Mouse (Mus musculus) lung, postnatal 10 days (tissue): ENCODE data around the gene Sptbn1.
A peak's percentile ranks its signal among the peaks of the same experiment; 100 is the strongest.

ENCODE experiments used
- DNase-seq: peaks from one replicate; pipeline ENCODE4 v3.0.0; 2021

Sptbn1 gene

DNA sequence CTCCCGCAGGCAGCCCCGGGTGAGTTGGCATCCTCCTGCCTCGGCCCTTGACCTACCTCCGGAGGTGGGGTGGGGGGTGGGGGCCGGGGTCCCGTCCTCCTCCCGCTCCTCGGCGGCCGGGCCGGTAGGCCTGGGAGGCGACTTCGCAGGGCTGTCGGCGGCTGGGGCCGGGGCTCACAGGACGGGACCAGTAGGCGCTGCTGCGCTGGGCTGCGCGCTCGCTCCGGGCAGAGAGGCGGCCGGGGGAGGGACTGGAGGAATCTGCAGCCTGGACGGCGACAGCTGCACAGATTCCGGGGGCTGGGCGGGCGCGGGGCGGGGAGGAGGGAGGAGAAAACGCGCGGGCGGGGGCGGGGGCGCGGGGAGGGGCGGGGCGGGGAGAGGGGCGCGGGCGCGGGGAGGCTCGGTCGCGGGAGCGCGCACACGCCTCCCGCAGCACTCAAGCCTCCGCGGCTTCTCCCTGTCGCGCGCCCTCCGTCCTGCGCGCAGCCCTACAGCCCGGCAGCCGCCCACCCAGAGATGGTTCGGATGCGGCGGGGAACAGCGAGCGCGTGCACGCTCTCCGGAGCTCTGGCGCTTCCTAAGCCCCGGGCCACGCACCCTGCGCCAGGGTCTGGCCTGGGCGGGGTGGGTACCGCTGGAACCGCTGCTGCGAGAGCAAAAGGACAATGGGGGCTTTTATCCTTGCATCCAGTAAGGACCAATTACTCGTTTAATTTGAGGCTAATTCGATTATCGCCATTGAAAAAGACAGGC is at the start of gene Sptbn1:
TSS of gene Sptbn1 (minus strand) at position 284 of the 756 bp plus-strand sequence.
- peak; percentile 93 for DNase-seq

DNA sequence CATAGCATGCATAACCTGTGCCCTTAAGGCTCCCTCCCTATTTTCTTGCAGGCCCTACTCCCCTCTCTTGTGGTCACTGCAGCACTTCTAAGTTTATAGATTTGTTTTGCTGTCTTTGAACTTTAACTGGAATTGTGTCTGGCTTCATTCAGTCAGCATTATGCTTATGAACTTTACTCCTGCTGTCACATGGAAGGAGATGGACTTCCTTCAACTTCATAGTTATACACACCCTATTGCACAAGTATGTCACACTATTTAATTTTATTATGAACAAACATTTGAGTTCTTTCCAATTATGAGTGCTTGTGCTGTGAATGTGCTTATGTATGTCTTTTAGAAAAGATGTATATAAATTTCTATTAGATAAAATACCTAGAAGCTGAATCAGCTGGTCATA is 26.3 kb upstream of the Sptbn1 start:
- no peak for DNase-seq

DNA sequence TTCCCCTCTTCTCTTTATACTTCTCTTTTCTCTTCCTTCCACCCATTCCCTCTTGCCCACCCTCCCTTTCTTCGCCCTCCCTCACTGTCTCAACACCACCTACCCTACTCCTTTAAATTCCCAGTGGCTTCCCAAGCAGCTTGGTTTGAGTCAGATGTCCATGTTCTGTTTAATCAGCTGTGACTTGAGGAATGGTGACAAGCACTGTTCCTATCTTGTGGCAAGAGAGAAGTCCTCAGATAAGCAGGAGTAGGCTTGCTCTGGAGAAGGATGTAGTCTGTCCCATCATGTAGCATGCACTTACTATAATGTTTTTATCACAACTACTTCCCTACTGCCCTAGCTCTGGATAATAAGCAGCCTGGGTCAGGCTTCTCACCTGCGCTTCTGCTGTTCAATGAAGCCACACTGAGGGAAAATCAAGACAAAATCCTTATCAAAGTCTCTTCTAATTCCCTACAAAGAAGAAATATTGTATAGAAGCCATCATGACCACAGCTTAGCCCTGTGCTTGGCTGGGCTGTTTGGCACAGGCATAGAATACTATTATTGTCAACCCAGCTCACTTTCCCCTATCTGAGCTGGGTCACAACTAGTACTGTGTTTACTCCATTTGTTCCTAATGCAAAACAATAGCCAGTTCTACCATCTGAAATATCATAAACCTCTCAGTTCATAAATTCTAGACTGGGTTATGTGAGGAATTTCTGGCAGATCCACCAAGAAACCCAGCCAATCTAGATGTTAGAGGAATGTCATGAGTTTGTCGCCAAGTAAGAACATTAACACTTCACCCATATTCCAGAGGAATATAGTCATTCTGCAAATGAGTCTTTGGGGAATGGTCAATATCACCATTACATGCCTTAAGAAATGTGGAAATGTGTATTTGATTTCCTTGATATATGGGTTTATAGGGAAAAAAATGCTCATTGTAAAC is 24.5 kb upstream of the Sptbn1 start:
- DNase-seq: peak; percentile 38

DNA sequence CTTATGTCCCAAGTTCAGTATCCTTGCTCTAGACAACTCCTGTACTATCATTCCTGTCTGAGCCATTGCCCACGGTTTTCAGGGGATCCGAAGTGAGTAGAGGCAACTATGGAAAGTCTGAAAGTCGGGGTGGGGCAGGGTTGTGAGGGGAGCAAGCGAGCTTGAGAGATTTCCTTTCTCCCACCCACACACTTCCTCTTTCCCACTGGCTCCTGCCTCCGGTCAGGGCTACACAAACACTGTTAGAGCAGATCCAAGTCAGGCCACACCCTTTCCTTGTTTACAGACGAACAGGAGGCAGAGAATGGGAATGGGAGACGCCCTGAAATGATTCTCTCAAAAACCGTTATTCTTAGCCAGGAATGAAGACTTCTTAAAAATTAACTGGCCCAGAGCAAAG is 23.2 kb upstream of the Sptbn1 start:
- peak; percentile 86 for DNase-seq

DNA sequence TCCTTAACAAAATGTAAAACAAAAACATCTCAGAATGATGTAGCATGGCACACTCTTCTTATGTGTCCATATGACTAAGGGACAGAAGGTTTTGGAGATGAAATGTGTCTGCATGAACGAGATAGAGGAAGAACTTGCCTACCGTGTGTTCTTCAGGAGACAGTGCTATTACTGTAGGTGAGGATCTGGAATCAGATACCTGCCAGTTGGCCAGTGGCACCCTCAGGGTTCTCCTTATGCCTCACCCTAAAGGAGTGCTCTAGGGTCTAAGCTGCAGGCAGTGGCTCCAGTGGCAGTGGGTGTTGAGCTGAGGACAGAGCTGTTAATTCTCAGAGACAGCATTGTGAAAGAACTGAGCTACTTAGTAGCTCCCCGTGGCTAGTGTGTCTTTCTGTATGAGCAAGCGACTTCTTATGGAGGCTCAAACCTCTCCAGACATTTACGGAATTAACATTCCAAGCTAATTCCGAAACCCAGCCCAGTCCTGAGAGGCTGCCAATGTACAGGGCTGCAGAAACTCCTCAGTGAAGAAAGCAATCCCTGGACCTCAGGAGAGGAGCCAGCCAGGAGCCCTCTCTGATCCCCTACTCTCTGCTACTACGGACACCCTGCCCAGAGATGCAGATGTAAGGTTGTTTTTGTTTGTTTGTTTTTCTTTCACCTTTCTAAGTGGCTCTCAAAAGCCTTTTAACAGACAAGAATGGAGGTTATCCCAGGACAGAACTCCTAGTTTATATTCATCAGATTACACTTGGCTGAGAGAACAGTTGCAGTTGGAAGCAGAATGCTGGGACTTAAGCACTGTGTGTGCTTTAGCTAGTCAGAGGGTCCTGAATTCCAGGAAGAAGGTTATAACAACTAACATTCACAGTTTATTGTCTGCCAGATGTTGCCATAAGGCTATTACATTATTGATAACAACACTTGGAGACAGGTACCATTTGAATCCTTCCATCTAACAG is 21.8 kb upstream of the Sptbn1 start:
- DNase-seq: peak; percentile 62

DNA sequence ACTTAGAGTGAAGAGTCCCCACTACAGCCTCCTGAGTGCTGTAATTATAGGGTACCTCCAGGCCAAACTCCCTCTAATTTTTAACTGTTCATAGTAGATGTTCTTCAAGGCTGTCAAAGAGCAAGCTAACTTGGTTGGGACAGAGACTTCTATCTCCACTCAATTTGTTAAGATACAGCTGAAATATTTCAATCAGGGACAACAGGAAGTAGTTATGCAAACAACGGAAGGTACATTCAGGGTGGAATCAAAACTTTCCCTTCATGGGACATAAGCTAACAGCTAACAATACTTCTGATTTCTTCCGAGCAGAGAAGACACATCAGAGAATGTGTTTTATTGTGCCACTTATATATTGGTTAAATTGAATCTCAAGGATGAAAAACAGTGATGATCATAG is 20.1 kb upstream of the Sptbn1 start:
- DNase-seq: no peak

DNA sequence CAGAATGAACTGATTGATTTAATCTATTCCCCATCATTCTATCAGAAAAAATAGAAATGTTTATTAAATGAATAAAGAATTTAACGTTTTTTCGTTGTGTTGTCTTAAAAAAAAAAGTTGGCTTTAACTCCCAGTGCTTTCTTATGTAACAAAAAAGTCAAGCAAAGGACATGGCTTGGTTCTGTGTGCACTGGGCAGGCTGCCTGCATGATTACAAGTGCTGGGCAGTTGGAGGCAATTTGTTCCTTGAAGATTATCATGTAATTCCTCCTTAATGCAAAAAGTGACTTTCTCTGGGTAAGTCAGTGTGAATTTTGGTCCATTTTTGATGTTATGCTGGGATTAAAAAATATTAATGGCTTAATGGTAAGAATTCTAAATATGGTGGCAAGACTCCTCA is 15.7 kb upstream of the Sptbn1 start:
- DNase-seq: peak; percentile 35

DNA sequence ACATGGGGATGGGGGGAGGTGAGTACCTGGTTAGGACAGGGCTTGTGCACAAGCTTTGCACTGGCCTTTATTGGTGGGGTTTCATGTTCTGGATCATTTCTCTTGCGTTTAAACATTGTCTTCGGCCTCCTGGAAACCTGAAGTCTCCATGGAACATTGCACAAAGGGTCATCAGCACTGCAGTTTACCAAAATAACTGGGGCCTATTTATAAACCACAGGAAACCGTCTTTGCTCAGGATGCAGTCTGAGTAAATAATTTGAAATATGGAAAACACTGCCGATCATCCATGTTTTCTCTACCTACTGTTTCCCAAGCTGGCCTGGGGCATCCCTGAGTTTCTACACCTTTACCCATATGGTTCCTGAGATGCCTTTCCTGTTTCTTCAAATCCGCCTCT is 13.1 kb upstream of the Sptbn1 start:
- DNase-seq: no peak

DNA sequence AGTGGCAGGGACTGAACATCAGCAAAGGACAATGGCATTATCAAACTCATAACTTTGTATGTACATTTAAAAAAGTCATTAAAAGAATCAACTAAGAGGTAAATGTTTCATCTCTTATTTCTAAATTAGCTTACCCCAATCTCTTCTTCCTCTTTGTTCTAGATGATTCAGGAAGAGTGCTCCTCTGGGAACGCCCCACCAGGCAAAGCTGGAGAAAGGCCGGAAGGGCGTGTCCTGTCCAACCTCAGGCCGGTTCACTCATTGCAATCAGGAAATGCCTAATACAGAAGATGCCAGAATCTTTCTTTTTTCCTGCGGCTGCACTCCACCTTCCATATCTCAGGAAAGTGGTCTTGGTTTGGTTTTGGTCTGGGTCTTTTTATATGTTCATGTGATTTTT is 11.3 kb upstream of the Sptbn1 start:
- peak; percentile 81 for DNase-seq

DNA sequence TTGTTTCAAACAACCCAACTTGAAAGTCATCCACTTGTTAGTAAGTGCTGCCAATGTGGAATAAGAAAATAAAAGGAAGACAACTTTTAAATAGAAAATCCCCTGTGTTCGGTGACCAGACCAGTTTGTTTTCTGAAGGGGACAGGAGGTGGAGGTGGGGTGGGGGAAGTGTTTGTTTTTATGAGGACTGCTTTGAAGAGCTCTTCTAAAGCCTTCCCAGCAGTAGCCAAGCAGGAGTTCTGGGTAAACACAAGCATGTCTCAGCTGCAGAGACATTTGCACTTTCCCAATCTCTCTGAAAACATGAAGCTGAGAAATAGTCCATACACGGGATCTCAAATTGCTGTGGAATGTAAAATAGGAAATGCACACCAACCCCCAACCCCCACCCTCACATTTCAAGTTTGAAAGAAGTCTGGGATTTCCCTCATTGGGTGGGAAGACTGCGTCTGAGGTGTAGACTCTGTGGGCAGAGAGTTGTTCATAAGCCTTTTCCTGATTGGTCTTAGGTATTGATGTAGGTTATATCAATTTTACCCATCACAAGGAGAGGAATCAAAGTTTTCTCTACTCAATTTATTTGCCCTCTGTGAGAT is 7.6 kb upstream of the Sptbn1 start:
- no peak for DNase-seq

DNA sequence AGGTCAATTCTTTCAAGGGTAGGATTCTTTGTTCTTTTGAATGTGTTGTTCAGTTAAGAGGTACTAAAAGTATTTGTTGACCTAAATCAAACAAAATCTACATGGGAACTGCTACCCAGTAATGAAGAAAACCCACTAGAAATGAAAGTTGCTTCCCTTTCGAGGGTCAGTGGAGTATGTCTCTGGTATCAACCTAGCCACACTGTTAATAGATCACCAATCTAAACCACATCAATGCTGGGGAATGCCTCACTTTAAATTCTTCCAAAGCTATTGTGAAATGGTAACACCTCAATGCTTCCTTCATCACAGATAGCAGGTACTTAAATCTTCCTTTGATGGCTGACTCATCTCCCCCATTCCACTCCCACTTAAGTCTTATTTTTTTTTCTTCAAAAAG is 1.5 kb upstream of the Sptbn1 start:
- no peak for DNase-seq

DNA sequence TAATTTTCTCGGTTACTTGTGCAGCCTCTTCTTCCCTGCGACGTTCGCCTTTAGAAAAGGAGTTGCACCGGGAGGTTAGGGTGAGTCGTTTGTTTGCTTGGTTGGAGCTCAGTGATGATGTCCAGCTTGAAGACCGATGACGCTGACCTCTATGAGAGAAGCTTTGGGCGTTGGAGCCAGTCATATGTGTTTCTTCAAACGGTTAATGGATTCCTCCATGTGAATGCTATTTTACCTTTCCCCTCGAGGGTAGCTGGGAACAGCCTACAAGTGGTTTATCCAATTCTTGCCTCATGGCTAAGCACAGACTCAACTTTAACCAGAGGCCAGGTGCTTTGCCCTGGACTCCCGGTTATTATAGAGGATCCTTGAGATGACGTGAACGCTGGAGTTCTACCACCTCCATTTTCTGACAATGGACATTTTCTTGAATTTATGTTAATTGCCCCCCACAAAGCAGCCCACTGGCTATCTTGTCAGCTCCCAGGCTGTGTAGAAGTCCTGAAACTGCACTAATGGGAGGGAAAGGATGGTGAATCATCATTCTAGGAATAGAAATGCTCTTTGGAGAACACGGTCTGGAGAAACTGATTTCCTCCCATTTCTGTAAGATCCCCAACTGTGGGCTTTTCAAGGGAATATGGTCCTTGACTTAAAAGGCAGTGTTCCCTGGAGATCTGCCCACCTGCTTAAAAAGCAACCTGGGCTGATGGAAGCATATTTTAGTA is 837 bp upstream of the Sptbn1 start:
- DNase-seq: peak; percentile 34

DNA sequence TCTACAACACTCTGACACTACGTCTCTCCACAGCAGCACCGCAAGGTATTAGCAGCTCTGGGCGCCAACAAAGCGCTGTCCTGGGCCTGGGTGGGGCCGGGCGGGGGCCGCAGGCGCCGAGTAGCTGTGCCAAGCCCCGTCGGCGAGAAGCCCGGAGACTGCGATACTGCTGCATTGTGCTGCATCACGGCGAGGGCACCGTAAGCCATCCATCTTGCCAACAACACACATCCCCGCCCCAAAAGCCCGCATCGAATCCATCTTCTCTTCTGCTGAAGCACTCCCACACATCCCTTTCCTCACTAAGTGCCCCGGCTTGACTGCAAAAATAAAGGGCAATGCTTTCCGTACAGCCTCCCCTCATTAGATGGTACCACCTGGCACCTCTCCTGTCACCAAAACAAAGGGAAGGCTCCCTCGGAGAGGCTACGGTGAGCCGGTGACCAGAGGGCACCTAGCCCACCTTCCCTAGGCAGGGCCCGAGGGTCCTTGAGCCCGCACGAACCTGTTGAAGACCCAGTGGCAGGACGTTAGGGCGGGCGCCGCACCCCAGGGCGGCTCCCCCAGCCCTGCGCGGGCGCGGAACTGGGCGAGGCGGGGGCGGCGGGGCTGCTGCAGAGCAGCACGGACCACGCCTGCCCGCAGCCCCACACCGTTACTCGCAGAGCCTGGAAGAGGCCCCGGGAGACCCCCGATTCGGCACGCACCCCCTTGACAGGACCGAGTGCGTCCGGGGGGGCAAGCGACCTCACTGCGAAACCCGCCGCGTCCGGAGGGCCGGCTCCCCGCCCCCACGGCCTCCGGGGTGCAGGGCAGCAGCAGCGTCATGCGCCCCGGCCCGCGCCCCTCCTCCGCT is 711 bp downstream of the Sptbn1 start:
- peak; percentile 80 for DNase-seq

DNA sequence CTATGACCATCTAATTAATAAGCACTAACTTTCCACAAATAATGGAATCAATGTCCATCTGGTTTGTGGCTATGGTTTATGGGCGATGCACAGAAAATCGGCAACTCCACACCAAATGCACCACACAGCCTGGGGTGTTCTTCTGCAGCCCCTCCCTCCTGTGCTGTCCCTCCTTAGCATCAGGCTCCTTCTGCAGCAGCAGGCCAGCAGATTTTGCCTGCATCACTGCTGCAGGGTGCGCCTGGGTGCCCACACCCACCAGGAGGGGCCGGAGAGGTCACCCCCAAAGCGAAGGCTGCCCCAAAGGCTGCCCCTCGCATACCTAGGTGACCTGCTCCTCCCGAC is 1.3 kb downstream of the Sptbn1 start:
- DNase-seq: no peak

DNA sequence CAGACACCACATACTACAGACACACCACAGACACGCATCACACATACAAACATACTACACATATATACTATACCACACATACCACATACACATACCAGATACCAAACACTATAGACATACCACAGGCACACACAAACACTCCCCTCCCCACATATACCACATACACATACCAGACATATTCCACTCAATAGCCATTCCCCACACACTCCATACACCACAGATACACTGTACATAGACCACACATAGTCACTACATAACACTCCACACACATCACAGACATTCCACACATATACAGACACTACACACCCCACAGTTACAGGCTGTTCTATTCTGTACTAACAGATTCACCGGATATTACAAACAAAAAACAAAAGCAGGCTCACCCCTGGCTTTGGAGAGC is 2.3 kb downstream of the Sptbn1 start:
- no peak for DNase-seq

DNA sequence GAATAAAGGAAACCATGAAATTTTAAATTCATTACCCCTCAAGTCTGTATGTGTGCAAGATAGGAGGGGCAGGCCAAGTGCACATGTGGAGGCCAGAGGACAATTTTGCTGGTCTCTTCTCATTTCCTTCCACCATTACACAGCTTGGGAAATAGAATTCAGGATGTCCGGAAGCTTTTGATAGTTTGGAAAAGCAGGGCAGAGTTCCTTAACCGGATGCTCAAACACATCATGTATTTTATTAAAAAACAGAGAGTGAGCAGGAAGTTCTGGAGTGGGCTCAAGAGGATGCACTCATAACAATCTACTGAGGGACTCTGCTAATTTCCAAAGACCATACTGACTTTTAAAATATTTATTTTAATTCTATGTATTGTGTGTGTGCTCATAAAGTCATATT is 4.3 kb downstream of the Sptbn1 start:
- peak; percentile 21 for DNase-seq

DNA sequence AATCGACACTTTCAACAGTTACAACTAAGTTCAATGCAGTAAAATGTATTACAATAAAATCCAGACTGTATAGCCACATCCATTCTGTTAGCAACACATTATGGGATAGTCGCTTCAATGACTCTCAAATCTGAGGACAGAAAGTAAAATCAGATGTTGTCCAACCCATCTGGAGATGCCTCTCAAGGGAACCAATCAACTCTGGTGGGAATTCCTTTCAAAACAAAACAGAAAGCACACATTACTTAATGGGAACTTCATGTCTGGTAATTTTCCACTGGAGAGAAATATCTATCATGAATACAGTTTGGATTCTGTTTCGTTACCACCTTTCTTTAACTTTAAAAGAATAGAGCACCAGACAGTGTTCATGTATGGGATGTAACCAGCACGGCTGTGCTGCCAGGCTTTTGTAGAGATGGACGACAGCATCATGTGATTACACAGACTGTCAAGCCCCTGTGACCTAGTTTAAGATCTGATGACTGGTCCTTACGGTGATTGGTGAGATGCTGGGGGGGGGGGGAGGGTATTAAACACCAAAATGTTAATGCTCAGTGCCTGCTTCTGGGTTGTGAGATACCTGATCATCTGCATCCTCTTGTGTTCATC is 9.1 kb downstream of the Sptbn1 start:
- DNase-seq: no peak

DNA sequence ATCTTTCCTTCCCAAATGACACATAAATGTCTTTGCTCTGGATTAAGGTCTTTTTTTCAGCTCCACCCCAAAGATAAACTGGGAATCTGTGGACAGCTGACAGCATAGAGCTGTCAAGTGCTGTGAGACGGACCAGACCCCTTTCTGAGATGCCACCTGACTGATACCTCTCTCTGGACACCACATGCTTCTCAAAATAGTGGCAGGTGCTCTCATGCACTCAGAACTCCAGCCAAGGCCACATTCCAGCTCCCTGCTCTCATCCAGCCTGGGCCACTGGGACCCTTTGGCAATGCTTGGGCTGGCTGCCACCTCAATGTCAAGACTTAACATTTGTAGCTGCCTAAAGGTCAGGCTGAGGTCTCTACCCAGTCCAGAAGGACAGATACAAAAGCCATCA is 10.2 kb downstream of the Sptbn1 start:
- no peak for DNase-seq

DNA sequence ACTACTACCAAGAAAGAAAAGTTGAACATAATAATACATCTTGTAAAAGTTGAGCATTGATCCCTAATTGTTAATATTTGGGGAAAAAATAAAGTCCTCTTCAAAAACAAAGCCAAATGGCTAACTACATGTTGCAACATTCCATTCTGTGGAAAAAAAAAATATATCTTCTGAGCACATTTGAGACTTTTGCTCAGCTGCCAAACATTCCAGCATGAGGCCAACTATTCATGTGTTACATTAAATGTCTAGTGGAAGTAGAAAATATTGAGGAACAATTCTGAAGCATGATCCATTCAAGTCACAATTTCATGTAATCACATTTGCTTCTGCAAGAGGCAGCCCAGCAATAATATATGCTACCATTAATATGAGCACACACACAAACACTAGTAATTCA is 10.9 kb downstream of the Sptbn1 start:
- peak; percentile 23 for DNase-seq

DNA sequence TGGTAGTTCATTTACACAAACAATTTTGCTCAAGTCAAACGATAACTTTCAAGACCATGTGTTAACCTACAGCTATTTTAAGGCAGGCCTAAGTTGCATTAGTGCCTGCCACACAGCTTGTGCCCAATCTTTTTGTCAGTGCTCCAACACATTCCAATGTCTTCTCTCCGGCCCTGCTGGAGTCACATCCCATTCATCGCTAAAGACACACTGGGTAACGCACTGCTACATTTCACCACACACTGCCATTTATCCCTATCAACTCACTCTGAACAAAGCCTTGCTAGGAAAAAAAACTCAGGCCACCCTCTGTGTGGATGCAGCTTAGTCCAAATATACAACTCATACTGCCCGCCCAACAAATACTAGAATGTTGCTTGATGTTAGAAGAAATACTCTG is 11.5 kb downstream of the Sptbn1 start:
- no peak for DNase-seq
